12 mouse cellular contexts compared by ENCODE assay signal in genomic region chr3:88446471-88447123, GRCm38 (mm10). TPM values are rescaled to one million over a fixed set of nuclear protein-coding genes. Genes with fewer than 3 reads are reported as not detected.
A peak's percentile ranks its signal among the peaks of the same experiment; 100 is the strongest.
DNase-seq lines count a peak whose midpoint lies in the region; ATAC-seq and TF ChIP-seq lines count a peak whose summit lies in the region.
"Had no signal": no experiment of that assay in that cellular context is flagged by ENCODE, and none has a peak within 500 bp of the region (broad histone marks: within the 10 kb centered on the region; RNA-seq: fewer than 3 reads in every experiment).

No protein-coding gene starts in this region.

- 44% methylated on average over 8 of the region's 8 CpGs for WGBS in lung, adult 2 months

- no peaks in the 10 kb centered on the region for H3K4me1 ChIP-seq in lung, adult 2 months (ENCODE audit: control insufficient read depth, insufficient read depth, low read length)

- no peak for TF ChIP-seq CTCF in lung, adult 2 months (IDR thresholded peaks at IDR 0.05; ENCODE audit: insufficient read depth, low read length)

- H3ac ChIP-seq in myocyte (ENCODE audit: control insufficient read depth, insufficient read length), result no peak overlapping the region

- H3K36me3 ChIP-seq in myocyte (ENCODE audit: control insufficient read depth, insufficient read depth), result no peaks in the 10 kb centered on the region
- H3K36me3 ChIP-seq: limb, embryonic 15.5 days had no signal

- H3K4me3 ChIP-seq in myocyte, result no peak overlapping the region
- no peak overlapping the region for H3K4me3 ChIP-seq in lung, adult 2 months (replicated peaks; ENCODE audit: extremely low read depth, low read depth, low read length)
- H3K4me3 ChIP-seq: left cerebral cortex, adult 2 months; limb, embryonic 15.5 days had no signal

- H3K27me3 ChIP-seq in myocyte (ENCODE audit: control insufficient read depth, insufficient read depth, insufficient read length), result no peaks in the 10 kb centered on the region
- H3K27me3 ChIP-seq: limb, embryonic 15.5 days had no signal

- TF ChIP-seq POLR2A in myocyte (IDR thresholded peaks at IDR 0.05; ENCODE audit: insufficient read length, low read depth), result no peak
- TF ChIP-seq POLR2A in lung, adult 2 months (IDR thresholded peaks at IDR 0.05; ENCODE audit: borderline replicate concordance, extremely low read depth, low read depth, low read length), result no peak

- intact Hi-C loops in left cerebral cortex, postnatal 14 days (cut with DNase I), result no loop called here

- H3K79me2 ChIP-seq in myocyte (ENCODE audit: control insufficient read depth, insufficient read depth), result no peaks in the 10 kb centered on the region

- peak overlapping the region; percentile 56 for H3K4me2 ChIP-seq in myocyte (ENCODE audit: low read depth)
- H3K4me2 ChIP-seq: limb, embryonic 15.5 days had no signal

- ATAC-seq in granulocyte monocyte progenitor cell, adult 5-6 weeks (replicated peaks; ENCODE audit: poor library complexity, severe bottlenecking), result peak; percentile 59

- DNase-seq in cerebellum, postnatal 10 days, result peak; percentile 45 to 60
- no peak for DNase-seq in cerebellum, adult 8-10 months
- DNase-seq in layer of hippocampus, adult 9-11 months, result peak; percentile 53
- no peak for DNase-seq in layer of hippocampus, postnatal 36 days
- no peak for DNase-seq in lung, adult 2 months
- DNase-seq in left cerebral cortex, postnatal 14 days (ENCODE audit: low spot score in 2 of 2), result no peak
- DNase-seq: kidney, postnatal 36 days; lung, postnatal 4 days had no signal

TF ChIP-seq in myocyte, 11 proteins besides CTCF, POLR2A, EP300 and RAD21:
- no peak for TF ChIP-seq MYOG (IDR thresholded peaks at IDR 0.05; ENCODE audit: control insufficient read depth in 1 of 3, insufficient read depth in 1 of 3, insufficient read length in 2 of 3, low read depth in 2 of 3)
- TF ChIP-seq E2F4 (IDR thresholded peaks at IDR 0.05; ENCODE audit: insufficient read depth), result no peak
- no peak for TF ChIP-seq USF1 (IDR thresholded peaks at IDR 0.05; ENCODE audit: low read depth)
- no peak for TF ChIP-seq MAX (IDR thresholded peaks at IDR 0.05; ENCODE audit: low read depth)
- TF ChIP-seq TCF3 (IDR thresholded peaks at IDR 0.05; ENCODE audit: insufficient read length, low read depth), result no peak
- no peak for TF ChIP-seq POLR2AphosphoS2 (IDR thresholded peaks at IDR 0.05; ENCODE audit: insufficient read length, low read depth)

RNA-seq across cellular contexts. Expression of gene Sema4a, which starts 14.4 kb away (rescaled TPM):
- 10 to 100 TPM; 34.1 to 36.8 TPM for total RNA-seq in layer of hippocampus, postnatal 36 days (2021)
- total RNA-seq in granulocyte monocyte progenitor cell, adult 5-6 weeks (2014; fragmentation: Nextera tagmentation), result 24.0 and 38.5 TPM in 2 replicates
- total RNA-seq in granulocyte monocyte progenitor cell, adult 5-6 weeks (2017), result 25.1 and 35.7 TPM in 2 replicates
- 0.35 TPM for polyA plus RNA-seq in myocyte (2012; fragmentation: generic; extraction: Trizol)
- 52.3 and 58.3 TPM in 2 replicates for polyA plus RNA-seq in lung, adult 2 months (2012; rRNA removed)
- 10 to 100 TPM; 51.3 to 57.7 TPM for total RNA-seq in left cerebral cortex, postnatal 14 days (2021)

RNA-seq across cellular contexts. Expression of gene Slc25a44, which starts 21.7 kb away (rescaled TPM):
- total RNA-seq in layer of hippocampus, postnatal 36 days (2021), result 10 to 100 TPM; 68.6 to 69.1 TPM
- total RNA-seq in granulocyte monocyte progenitor cell, adult 5-6 weeks (2014; fragmentation: Nextera tagmentation), result 13.1 and 13.5 TPM in 2 replicates
- total RNA-seq in granulocyte monocyte progenitor cell, adult 5-6 weeks (2017), result 11.6 and 13.8 TPM in 2 replicates
- 19.3 TPM for polyA plus RNA-seq in myocyte (2012; fragmentation: generic; extraction: Trizol)
- 18.3 and 25.4 TPM in 2 replicates for polyA plus RNA-seq in lung, adult 2 months (2012; rRNA removed)
- 10 to 100 TPM; 69.6 to 71.3 TPM for total RNA-seq in left cerebral cortex, postnatal 14 days (2021)

RNA-seq across cellular contexts. Expression of gene Pmf1, which starts 36.5 kb away (rescaled TPM):
- total RNA-seq in layer of hippocampus, postnatal 36 days (2021), result 1 to 10 TPM; 5.3 to 6.3 TPM
- total RNA-seq in granulocyte monocyte progenitor cell, adult 5-6 weeks (2014; fragmentation: Nextera tagmentation), result 115 and 122 TPM in 2 replicates
- total RNA-seq in granulocyte monocyte progenitor cell, adult 5-6 weeks (2017), result 128 and 141 TPM in 2 replicates
- polyA plus RNA-seq in myocyte (2012; fragmentation: generic; extraction: Trizol), result 59.0 TPM
- 23.4 and 27.0 TPM in 2 replicates for polyA plus RNA-seq in lung, adult 2 months (2012; rRNA removed)
- total RNA-seq in left cerebral cortex, postnatal 14 days (2021), result 1 to 10 TPM; 5.7 to 7.8 TPM

Comparison
In these comparisons a context has a peak if more than half of its experiments do, and no peak if none do; other contexts are left out.
1. DNase-seq: peak in cerebellum, postnatal 10 days (2 of 2) and layer of hippocampus, adult 9-11 months (single experiment); none in cerebellum, adult 8-10 months (single experiment), layer of hippocampus, postnatal 36 days (0 of 2), lung, adult 2 months (single experiment) and left cerebral cortex, postnatal 14 days (0 of 2).
2. RNA of gene Slc25a44, which starts 21.7 kb away (total RNA-seq): 69.6 to 71.3 TPM in left cerebral cortex, postnatal 14 days and 68.6 to 69.1 TPM in layer of hippocampus, postnatal 36 days; 11.6 to 13.8 TPM in granulocyte monocyte progenitor cell, adult 5-6 weeks; every median in the first group is over 4 times any median in the second.
3. RNA of gene Pmf1, which starts 36.5 kb away (total RNA-seq): 115 to 141 TPM in granulocyte monocyte progenitor cell, adult 5-6 weeks; 5.7 to 7.8 TPM in left cerebral cortex, postnatal 14 days and 5.3 to 6.3 TPM in layer of hippocampus, postnatal 36 days; every median in the first group is over 10 times any median in the second.